Mouse (Mus musculus): ENCODE results near the gene Mapkapk2. TPM values are rescaled to one million over a fixed set of nuclear protein-coding genes. Genes with fewer than 3 reads are reported as not detected.

Gene Mapkapk2
- polyA plus RNA-seq, 1 experiment from 2014 or later: 22.5 TPM

GRCm38 (mm10) chr1:131079762-131080161 is 17.9 kb downstream of the Mapkapk2 start:
- Histone ChIP-seq H3K4me3 (replicated peaks; ENCODE audit: low read length) (no peak overlapping the region), H3K27ac (peak overlapping the region; percentile 75; the same call in 1 of the 2 replicates), H3K4me2 (replicated peaks) (no peak overlapping the region), H3K36me3 (replicated peaks; ENCODE audit: control insufficient read depth, insufficient read depth) (no peaks in the 10 kb centered on the region), H3K27me3 (ENCODE audit: control insufficient read depth, insufficient read depth, low read length) (no peaks in the 10 kb centered on the region), H3K9me3 (ENCODE audit: control insufficient read depth, low read length) (no peaks in the 10 kb centered on the region), H3K4me1 (replicated peaks; ENCODE audit: control insufficient read depth, insufficient read depth, low read length) (peaks cover 53% of the 10 kb centered on the region), H3K9ac (no peak overlapping the region)
- 81% methylated on average over 4 of the region's 4 CpGs for WGBS
- DNase-seq (ENCODE audit: low spot score) (no peak), ATAC-seq (ENCODE audit: low FRiP score) (no peak)

GRCm38 (mm10) chr1:131078761-131079330 is 18.8 kb downstream of the Mapkapk2 start:
- DNase-seq (ENCODE audit: low spot score): peak; percentile 67
- Histone ChIP-seq H3K27me3 (ENCODE audit: control insufficient read depth, insufficient read depth, low read length) (no peaks in the 10 kb centered on the region), H3K27ac (peak overlapping the region; percentile 75), H3K9ac (no peak overlapping the region), H3K36me3 (replicated peaks; ENCODE audit: control insufficient read depth, insufficient read depth) (no peaks in the 10 kb centered on the region), H3K4me2 (replicated peaks) (no peak overlapping the region), H3K9me3 (ENCODE audit: control insufficient read depth, low read length) (no peaks in the 10 kb centered on the region), H3K4me3 (replicated peaks; ENCODE audit: low read length) (no peak overlapping the region), H3K4me1 (replicated peaks; ENCODE audit: control insufficient read depth, insufficient read depth, low read length) (peaks cover 55% of the 10 kb centered on the region)
- ATAC-seq (ENCODE audit: low FRiP score): peak; percentile 89
- 18% methylated on average over 3 of the region's 3 CpGs for WGBS

DNA sequence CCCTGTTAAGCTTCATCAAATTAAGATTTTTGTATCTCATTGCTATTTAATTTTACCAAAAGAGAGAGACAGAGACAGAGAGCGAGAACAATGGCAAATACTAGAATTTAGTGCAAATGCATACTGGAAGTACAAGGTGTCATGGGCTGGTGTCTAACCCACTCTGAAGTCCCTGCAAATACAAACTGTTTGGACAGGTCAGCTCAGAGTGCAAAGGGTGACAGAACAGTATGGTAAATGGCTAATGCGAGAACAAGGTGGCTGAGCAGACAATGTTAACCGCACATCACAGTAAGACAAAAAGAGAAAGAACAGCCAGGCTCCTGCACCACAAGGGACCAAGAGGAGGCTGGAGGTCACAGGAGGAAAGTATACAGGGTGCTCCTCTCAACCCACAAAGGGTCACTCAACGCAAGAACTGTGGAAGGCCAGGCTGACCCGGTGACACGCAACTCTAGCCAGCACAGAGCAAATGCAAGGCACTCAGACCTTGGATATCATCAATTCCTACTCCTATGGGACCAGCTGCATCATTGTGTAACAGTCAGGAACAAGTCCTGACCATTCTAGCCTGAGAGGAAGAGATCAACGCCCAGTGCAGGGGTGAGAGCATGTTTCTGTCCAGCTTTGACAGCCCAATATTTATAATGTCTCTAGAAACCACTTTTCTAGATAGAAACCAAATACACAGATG is 22.4 kb downstream of the Mapkapk2 start:
- Histone ChIP-seq H3K27ac (peak overlapping the region; percentile 72), H3K4me2 (replicated peaks) (no peak overlapping the region), H3K4me1 (replicated peaks; ENCODE audit: control insufficient read depth, insufficient read depth, low read length) (peaks cover 46% of the 10 kb centered on the region), H3K9me3 (ENCODE audit: control insufficient read depth, low read length) (no peaks in the 10 kb centered on the region), H3K4me3 (replicated peaks; ENCODE audit: low read length) (no peak overlapping the region), H3K9ac (no peak overlapping the region), H3K27me3 (ENCODE audit: control insufficient read depth, insufficient read depth, low read length) (no peaks in the 10 kb centered on the region), H3K36me3 (replicated peaks; ENCODE audit: control insufficient read depth, insufficient read depth) (no peaks in the 10 kb centered on the region)
- DNase-seq (ENCODE audit: low spot score): no peak
- no peak for ATAC-seq (ENCODE audit: low FRiP score)
- WGBS: 86% methylated on average over 7 of the region's 7 CpGs

DNA sequence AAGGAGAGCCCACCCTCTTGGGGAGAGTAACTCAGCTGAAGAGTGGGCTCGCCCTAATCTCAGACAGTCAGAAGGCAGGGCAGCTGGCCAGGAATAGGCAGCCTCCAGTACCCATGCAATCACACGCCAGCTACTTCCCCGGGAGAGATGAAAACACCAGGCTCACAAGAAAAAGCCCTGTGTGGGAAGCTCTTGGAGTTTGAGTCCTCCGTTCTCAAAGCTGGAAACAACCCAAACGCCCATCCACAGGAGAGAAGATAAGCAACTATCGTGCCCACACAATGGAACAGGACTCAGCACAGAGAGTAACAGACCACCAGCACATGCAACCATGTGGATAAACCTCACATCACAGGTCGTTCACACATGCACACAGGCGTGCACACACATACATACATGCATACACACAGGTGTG is 23.1 kb downstream of the Mapkapk2 start:
- Histone ChIP-seq H3K4me1 (replicated peaks; ENCODE audit: control insufficient read depth, insufficient read depth, low read length) (peaks cover 39% of the 10 kb centered on the region), H3K4me3 (replicated peaks; ENCODE audit: low read length) (no peak overlapping the region), H3K27me3 (ENCODE audit: control insufficient read depth, insufficient read depth, low read length) (no peaks in the 10 kb centered on the region), H3K4me2 (replicated peaks) (no peak overlapping the region), H3K36me3 (replicated peaks; ENCODE audit: control insufficient read depth, insufficient read depth) (no peaks in the 10 kb centered on the region), H3K27ac (peak overlapping the region; percentile 72), H3K9me3 (ENCODE audit: control insufficient read depth, low read length) (no peaks in the 10 kb centered on the region), H3K9ac (no peak overlapping the region)
- WGBS: 57% methylated on average over 8 of the region's 8 CpGs
- ATAC-seq (ENCODE audit: low FRiP score): peak; percentile 43; the same call in 1 of the 2 replicates
- DNase-seq (ENCODE audit: low spot score): peak; percentile 56

DNA sequence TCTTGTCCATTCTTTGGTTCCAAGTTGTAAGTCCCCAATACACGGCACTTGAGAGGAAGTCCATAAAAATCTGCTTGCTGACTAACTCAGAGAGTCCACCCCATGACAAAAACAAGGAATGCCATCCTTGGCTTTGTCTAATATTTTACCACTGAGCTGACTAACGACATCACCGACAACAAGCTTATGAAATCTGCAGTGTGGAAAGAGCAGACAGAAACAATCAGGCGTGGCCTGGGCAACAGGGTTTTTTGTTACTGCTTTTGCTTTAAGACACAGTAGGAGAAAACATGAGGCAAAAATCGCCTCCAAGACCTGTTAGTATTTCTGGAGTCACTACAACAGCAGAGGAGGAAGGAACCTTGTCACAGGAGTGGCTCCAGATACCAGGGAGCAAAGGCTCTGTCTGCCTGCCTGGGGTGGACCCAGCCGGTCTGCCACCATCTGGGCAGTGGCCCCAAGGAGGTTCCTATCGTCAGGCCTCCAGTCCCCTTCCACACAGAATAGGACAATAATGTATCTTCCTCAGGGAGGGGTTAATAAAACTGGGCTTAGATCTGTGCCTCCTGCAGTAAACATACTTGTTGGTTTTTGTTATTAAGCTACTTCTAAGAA is 25.1 kb downstream of the Mapkapk2 start:
- ATAC-seq (ENCODE audit: low FRiP score) (no peak), DNase-seq (ENCODE audit: low spot score) (no peak)
- no peaks in the 10 kb centered on the region for H3K36me3 ChIP-seq (replicated peaks; ENCODE audit: control insufficient read depth, insufficient read depth)
- H3K9ac ChIP-seq: no peak overlapping the region
- no peaks in the 10 kb centered on the region for H3K9me3 ChIP-seq (ENCODE audit: control insufficient read depth, low read length)
- H3K4me1 ChIP-seq (replicated peaks; ENCODE audit: control insufficient read depth, insufficient read depth, low read length): peaks cover 24% of the 10 kb centered on the region
- H3K27ac ChIP-seq: no peak overlapping the region
- H3K4me2 ChIP-seq (replicated peaks): no peak overlapping the region
- H3K4me3 ChIP-seq (replicated peaks; ENCODE audit: low read length): no peak overlapping the region
- WGBS: 82% methylated on average over 7 of the region's 7 CpGs
- H3K27me3 ChIP-seq (ENCODE audit: control insufficient read depth, insufficient read depth, low read length): no peaks in the 10 kb centered on the region

GRCm38 (mm10) chr1:131069010-131069409 is 28.6 kb downstream of the Mapkapk2 start:
- H3K36me3 ChIP-seq (replicated peaks; ENCODE audit: control insufficient read depth, insufficient read depth): no peaks in the 10 kb centered on the region
- DNase-seq (ENCODE audit: low spot score) (no peak), ATAC-seq (ENCODE audit: low FRiP score) (no peak)
- no peak overlapping the region for H3K4me2 ChIP-seq (replicated peaks)
- no peak overlapping the region for H3K27ac ChIP-seq
- 91% methylated on average over 7 of the region's 7 CpGs for WGBS
- no peak overlapping the region for H3K4me3 ChIP-seq (replicated peaks; ENCODE audit: low read length)
- H3K4me1 ChIP-seq (replicated peaks; ENCODE audit: control insufficient read depth, insufficient read depth, low read length): peaks cover 13% of the 10 kb centered on the region
- no peaks in the 10 kb centered on the region for H3K27me3 ChIP-seq (ENCODE audit: control insufficient read depth, insufficient read depth, low read length)
- H3K9me3 ChIP-seq (ENCODE audit: control insufficient read depth, low read length): no peaks in the 10 kb centered on the region
- no peak overlapping the region for H3K9ac ChIP-seq

GRCm38 (mm10) chr1:131068011-131068727 is 29.5 kb downstream of the Mapkapk2 start:
- Histone ChIP-seq H3K36me3 (replicated peaks; ENCODE audit: control insufficient read depth, insufficient read depth) (no peaks in the 10 kb centered on the region), H3K27me3 (ENCODE audit: control insufficient read depth, insufficient read depth, low read length) (no peaks in the 10 kb centered on the region), H3K4me1 (replicated peaks; ENCODE audit: control insufficient read depth, insufficient read depth, low read length) (peaks cover 6% of the 10 kb centered on the region), H3K9ac (no peak overlapping the region), H3K27ac (no peak overlapping the region), H3K4me2 (replicated peaks) (no peak overlapping the region), H3K4me3 (replicated peaks; ENCODE audit: low read length) (no peak overlapping the region), H3K9me3 (ENCODE audit: control insufficient read depth, low read length) (no peaks in the 10 kb centered on the region)
- 86% methylated on average over 10 of the region's 10 CpGs for WGBS
- DNase-seq (ENCODE audit: low spot score): no peak
- ATAC-seq (ENCODE audit: low FRiP score): no peak

DNA sequence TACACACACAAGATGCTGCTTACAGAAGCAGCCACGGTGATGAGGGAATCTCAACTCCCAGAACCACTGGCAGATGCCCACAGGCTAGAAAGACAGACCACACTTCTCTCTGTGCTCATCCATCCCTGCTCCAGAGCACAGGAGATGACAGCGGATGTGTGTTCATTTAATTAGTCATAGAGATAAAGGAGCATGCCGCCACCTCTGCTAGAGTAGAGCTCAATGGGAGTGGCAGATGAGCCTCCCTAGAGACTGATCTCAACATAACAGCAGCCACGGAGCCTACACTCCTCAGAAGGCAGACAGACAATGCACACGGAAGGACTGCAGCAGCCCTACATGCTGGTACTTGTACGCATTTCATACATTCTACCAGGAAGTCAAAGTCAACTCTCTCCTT is 33.4 kb downstream of the Mapkapk2 start:
- no peak overlapping the region for H3K4me2 ChIP-seq (replicated peaks)
- no peak overlapping the region for H3K27ac ChIP-seq
- ATAC-seq (ENCODE audit: low FRiP score) (peak; percentile 34; the same call in 1 of the 2 replicates), DNase-seq (ENCODE audit: low spot score) (no peak)
- no peak overlapping the region for H3K4me3 ChIP-seq (replicated peaks; ENCODE audit: low read length)
- no peaks in the 10 kb centered on the region for H3K27me3 ChIP-seq (ENCODE audit: control insufficient read depth, insufficient read depth, low read length)
- H3K36me3 ChIP-seq (replicated peaks; ENCODE audit: control insufficient read depth, insufficient read depth): no peaks in the 10 kb centered on the region
- H3K9ac ChIP-seq: no peak overlapping the region
- WGBS: 36% methylated on average over 6 of the region's 6 CpGs
- H3K4me1 ChIP-seq (replicated peaks; ENCODE audit: control insufficient read depth, insufficient read depth, low read length): peaks cover 23% of the 10 kb centered on the region
- no peaks in the 10 kb centered on the region for H3K9me3 ChIP-seq (ENCODE audit: control insufficient read depth, low read length)

DNA sequence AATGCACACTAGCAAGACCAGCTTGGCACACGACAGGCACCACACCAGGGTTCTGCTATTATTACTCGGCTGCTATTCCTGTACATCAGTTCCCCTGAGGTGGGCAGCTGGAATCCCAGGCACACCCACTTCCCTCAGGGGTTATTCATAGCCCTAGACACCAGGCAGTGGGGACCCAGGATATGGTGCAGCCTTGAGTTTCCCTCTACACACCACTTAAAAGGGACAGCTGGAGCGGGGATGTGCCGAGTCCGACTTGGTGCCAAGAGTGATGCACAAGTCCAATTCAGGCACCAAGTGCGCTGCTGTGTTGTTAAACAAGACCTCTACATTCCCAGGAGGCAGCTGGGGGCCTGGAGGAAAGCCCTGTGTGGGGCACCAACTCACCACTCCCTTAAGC is 34.8 kb downstream of the Mapkapk2 start:
- H3K36me3 ChIP-seq (replicated peaks; ENCODE audit: control insufficient read depth, insufficient read depth): peaks cover under 1% of the 10 kb centered on the region; the same call in 1 of the 2 replicates
- no peak overlapping the region for H3K9ac ChIP-seq
- H3K4me3 ChIP-seq (replicated peaks; ENCODE audit: low read length): no peak overlapping the region
- ATAC-seq (ENCODE audit: low FRiP score) (no peak), DNase-seq (ENCODE audit: low spot score) (no peak)
- 68% methylated on average over 6 of the region's 6 CpGs for WGBS
- no peaks in the 10 kb centered on the region for H3K9me3 ChIP-seq (ENCODE audit: control insufficient read depth, low read length)
- no peak overlapping the region for H3K27ac ChIP-seq
- H3K4me2 ChIP-seq (replicated peaks): no peak overlapping the region
- peaks cover 30% of the 10 kb centered on the region for H3K4me1 ChIP-seq (replicated peaks; ENCODE audit: control insufficient read depth, insufficient read depth, low read length)
- no peaks in the 10 kb centered on the region for H3K27me3 ChIP-seq (ENCODE audit: control insufficient read depth, insufficient read depth, low read length)

All from hindbrain, embryonic 14.5 days (tissue).